Mouse (Mus musculus) hindbrain, embryonic 16.5 days (tissue): ENCODE data around the gene St3gal4. TPM values are rescaled to one million over a fixed set of nuclear protein-coding genes. Genes with fewer than 3 reads are reported as not detected.

Source experiments
- ATAC-seq: fragments of 200-750 bp; cut with Nextera tagmentation; 2 replicates; pipeline ENCODE4 v1.8.0; 2017; ENCODE audit warnings: moderate TSS enrichment, moderate library complexity
- H3K27ac ChIP-seq: fragments of 300-500 bp; sonication (generic); 2 replicates; pipeline ENCODE4 v1.5.1; 2014; ENCODE audit warnings: low read depth, mild to moderate bottlenecking, control low read depth, low read length, moderate library complexity
- H3K27me3 ChIP-seq: fragments of 300-500 bp; sonication (generic); replicated peaks from 2 replicates; pipeline ENCODE4 v1.6.1; 2014; ENCODE audit warnings: low read length; ENCODE audit not compliant: control insufficient read depth, insufficient read depth
- H3K36me3 ChIP-seq: fragments of 300-500 bp; sonication (generic); 2 replicates; pipeline ENCODE4 v1.6.1; 2014; ENCODE audit warnings: mild to moderate bottlenecking, low read length, moderate library complexity, mixed read lengths; ENCODE audit not compliant: control insufficient read depth, insufficient read depth
- H3K4me1 ChIP-seq: fragments of 300-500 bp; sonication (generic); 2 replicates; pipeline ENCODE4 v1.6.1; 2014; ENCODE audit warnings: low read depth, low read length; ENCODE audit not compliant: control insufficient read depth, insufficient read depth
- H3K4me2 ChIP-seq: fragments of 300-500 bp; sonication (generic); 2 replicates; pipeline ENCODE4 v1.6.1; 2014; ENCODE audit warnings: mild to moderate bottlenecking, low read length, control low read depth, moderate library complexity
- H3K4me3 ChIP-seq: fragments of 300-500 bp; sonication (generic); 2 replicates; pipeline ENCODE4 v1.5.1; 2014; ENCODE audit warnings: mild to moderate bottlenecking, low read length, control low read depth, moderate library complexity
- H3K9ac ChIP-seq: fragments of 300-500 bp; sonication (generic); 2 replicates; pipeline ENCODE4 v1.6.1; 2014; ENCODE audit warnings: low read depth, mild to moderate bottlenecking, control low read depth, low read length, moderate library complexity
- H3K9me3 ChIP-seq: fragments of 300-500 bp; sonication (generic); 2 replicates; pipeline ENCODE4 v1.6.1; 2014; ENCODE audit warnings: mild to moderate bottlenecking, low read length, moderate library complexity; ENCODE audit not compliant: control insufficient read depth
- WGBS: fragments of 180-500 bp; shearing (Covaris S2); extraction: QIAGEN DNeasy Blood & Tissue Kit; methylation state at CpG from one replicate; pipeline ENCODE4 v1.1.7; 2014; 5-methylcytosine and 5-hydroxymethylcytosine counted together
- polyA plus RNA-seq: library from polyadenylated mRNA; unstranded; fragments of >200 nt; fragmentation: Nextera tagmentation; extraction: Ambion mirVana; gene quantifications from 2 replicates; pipeline ENCODE4 v1.2.1, GENCODE M21; 2015

St3gal4 gene
- polyA plus RNA-seq, 1 experiment from 2014 or later, result 16.1 TPM

DNA sequence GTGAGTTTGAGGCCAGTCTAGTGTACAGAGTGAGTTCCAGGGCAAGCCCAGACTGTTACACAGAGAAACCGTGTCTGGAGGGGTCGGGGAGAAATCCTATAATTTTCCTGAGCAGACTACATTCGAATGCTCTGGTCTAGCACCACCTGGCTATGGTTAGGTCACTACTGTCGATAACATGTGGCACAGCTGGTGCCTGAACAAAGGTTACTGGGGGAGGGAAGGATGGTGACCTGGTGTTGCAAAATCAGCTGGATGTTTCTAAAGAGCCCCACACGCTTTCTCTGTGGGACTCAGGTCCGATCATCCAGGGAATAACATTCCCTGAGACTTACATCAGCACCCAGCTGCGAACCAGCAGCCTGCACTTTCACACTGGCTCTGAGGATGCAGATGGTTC lies 19.0 kb upstream of the St3gal4 start:
- Histone ChIP-seq H3K9ac (no peak overlapping the region), H3K4me2 (no peak overlapping the region), H3K4me3 (no peak overlapping the region), H3K27me3 (no peaks in the 10 kb centered on the region), H3K9me3 (no peaks in the 10 kb centered on the region), H3K27ac (no peak overlapping the region), H3K4me1 (no peaks in the 10 kb centered on the region), H3K36me3 (no peaks in the 10 kb centered on the region)
- no peak for ATAC-seq
- WGBS, result 83% methylated on average over 7 of the region's 7 CpGs

DNA sequence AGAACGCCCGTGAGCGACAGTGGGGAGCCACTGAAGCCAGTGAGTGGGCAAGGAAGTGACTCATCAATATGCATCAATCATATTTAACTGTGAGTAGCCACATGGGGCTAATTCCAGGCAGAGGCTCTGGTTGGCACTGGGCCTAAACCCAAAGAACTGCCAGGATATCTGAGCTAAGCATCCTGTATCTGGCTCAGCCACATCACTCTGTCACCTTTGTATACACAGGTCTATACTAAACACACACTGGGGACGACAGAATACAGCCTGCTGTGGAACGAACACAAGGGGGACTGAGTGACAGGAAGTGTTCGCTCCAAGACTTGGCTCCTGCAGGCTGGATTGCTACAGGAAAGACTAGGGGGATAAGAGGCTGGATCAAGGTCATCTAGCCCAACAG lies 16.5 kb upstream of the St3gal4 start:
- no peak overlapping the region for H3K4me3 ChIP-seq
- no peaks in the 10 kb centered on the region for H3K4me1 ChIP-seq
- H3K27ac ChIP-seq, result no peak overlapping the region
- no peaks in the 10 kb centered on the region for H3K27me3 ChIP-seq
- no peak overlapping the region for H3K9ac ChIP-seq
- WGBS, result 61% methylated on average over 6 of the region's 6 CpGs
- ATAC-seq, result no peak
- H3K36me3 ChIP-seq, result no peaks in the 10 kb centered on the region
- no peak overlapping the region for H3K4me2 ChIP-seq
- no peaks in the 10 kb centered on the region for H3K9me3 ChIP-seq

DNA sequence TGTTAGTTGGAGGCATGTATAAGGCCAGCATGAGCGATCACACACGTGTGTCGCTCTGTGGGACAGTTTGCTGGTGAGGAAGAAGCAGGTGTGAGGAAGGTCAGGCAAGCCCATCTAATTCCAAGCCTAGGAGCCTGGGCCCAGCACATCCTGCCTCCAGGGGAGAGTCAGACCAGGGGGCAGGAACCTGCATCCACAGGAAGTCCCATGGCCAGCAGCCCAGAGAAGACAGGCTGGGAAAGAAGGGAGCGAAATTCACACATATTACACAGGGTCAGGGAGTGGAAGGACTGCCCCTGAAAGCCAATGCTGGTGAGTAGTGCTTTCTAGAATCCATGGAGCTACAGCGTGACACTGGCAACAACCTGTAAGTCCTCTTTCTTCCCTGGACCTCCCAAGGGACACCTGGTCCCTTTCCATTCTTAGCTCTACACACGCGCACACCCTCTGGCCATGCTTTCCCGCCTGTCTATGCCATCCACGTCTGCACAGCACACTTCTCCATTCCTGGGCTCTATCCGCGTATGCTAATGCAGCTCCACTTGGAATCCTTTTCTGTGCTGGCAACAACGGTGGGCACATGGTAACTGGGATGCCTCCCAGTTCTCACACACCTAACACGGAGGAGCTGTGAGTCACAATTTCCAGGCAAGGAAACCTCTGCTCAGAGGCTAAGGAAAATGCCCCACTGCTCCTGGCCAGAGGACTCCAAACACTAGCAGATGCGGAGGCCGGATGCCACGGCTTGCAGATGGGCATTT lies 12.7 kb upstream of the St3gal4 start:
- Histone ChIP-seq H3K4me2 (no peak overlapping the region), H3K4me1 (no peaks in the 10 kb centered on the region), H3K27me3 (no peaks in the 10 kb centered on the region), H3K4me3 (no peak overlapping the region), H3K9me3 (no peaks in the 10 kb centered on the region), H3K36me3 (no peaks in the 10 kb centered on the region), H3K27ac (no peak overlapping the region), H3K9ac (no peak overlapping the region)
- ATAC-seq, result peak; percentile 41
- 88% methylated on average over 16 of the region's 16 CpGs for WGBS

DNA sequence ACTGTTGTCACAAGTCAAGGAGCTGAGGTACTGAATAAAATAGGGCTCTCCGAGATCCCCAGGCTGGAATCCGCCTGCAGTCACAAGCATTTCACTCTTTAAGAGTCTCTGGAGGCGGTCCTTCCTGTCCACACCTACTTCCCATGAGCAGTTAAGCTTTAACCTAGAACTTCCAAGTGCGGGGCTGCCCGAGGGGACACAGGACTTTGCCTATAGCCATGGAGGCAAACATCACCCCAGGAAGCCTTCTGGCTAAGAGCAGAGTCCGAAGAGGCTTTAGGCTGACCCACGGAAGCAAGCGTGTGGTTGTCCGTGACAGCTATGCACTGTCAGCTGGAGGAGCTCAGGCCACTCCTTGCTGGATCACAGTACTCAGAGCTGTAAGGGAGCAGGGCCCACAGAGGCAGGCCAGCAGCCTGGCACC lies 9.9 kb upstream of the St3gal4 start:
- 88% methylated on average over 9 of the region's 9 CpGs for WGBS
- no peak overlapping the region for H3K27ac ChIP-seq
- no peaks in the 10 kb centered on the region for H3K9me3 ChIP-seq
- peaks cover 13% of the 10 kb centered on the region; the same call in 1 of the 2 replicates for H3K36me3 ChIP-seq
- no peak overlapping the region for H3K4me2 ChIP-seq
- H3K4me1 ChIP-seq, result no peaks in the 10 kb centered on the region
- no peak overlapping the region for H3K9ac ChIP-seq
- H3K4me3 ChIP-seq, result no peak overlapping the region
- no peaks in the 10 kb centered on the region for H3K27me3 ChIP-seq
- no peak for ATAC-seq

DNA sequence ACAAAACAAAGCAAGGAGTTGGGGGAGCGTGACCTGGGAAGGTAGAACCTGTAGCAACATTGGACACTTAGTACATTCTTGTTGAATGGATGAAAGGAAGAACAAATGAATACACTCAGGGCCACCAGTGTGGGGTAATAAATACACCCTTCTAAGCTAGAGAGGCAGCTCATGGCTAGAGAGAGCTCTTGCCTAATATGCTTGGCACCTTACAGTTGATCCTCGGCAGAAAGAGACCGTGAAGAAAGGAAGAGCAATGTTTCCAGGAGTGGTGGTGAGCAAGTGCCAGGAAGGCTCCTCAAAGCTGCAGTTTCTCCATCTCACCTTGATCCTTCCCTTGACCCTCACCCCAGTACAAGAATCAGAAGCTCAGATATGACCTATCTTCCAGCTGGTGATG lies 9.5 kb upstream of the St3gal4 start:
- Histone ChIP-seq H3K4me2 (no peak overlapping the region), H3K36me3 (peaks cover 13% of the 10 kb centered on the region; the same call in 1 of the 2 replicates), H3K4me3 (no peak overlapping the region), H3K9ac (no peak overlapping the region), H3K9me3 (no peaks in the 10 kb centered on the region), H3K4me1 (no peaks in the 10 kb centered on the region), H3K27me3 (no peaks in the 10 kb centered on the region), H3K27ac (no peak overlapping the region)
- ATAC-seq, result no peak
- 92% methylated on average over 3 of the region's 3 CpGs for WGBS

DNA sequence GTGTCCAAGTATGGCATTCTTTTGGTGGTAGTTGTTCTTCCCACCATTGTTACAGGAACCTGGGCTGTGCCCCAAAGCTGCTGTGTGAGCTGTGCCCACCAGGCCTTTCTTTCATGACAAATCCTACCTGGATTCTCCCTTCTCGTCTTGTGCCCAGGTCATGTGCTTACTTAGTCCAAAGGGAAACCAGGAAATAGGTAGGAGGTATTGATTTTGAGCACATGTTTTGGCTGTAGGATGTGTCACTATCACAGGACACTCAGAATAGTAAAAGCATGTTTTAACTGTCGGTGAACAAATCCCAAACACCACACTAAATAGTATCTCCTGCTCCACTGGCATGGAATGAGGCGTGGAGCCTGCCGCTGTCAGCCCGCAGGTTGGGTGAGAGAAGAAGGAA lies 8.5 kb upstream of the St3gal4 start:
- Histone ChIP-seq H3K4me1 (no peaks in the 10 kb centered on the region), H3K4me3 (no peak overlapping the region), H3K27ac (no peak overlapping the region), H3K27me3 (no peaks in the 10 kb centered on the region), H3K9me3 (no peaks in the 10 kb centered on the region), H3K36me3 (peaks cover 13% of the 10 kb centered on the region; the same call in 1 of the 2 replicates), H3K4me2 (no peak overlapping the region), H3K9ac (no peak overlapping the region)
- no peak for ATAC-seq
- 96% methylated on average over 5 of the region's 5 CpGs for WGBS

DNA sequence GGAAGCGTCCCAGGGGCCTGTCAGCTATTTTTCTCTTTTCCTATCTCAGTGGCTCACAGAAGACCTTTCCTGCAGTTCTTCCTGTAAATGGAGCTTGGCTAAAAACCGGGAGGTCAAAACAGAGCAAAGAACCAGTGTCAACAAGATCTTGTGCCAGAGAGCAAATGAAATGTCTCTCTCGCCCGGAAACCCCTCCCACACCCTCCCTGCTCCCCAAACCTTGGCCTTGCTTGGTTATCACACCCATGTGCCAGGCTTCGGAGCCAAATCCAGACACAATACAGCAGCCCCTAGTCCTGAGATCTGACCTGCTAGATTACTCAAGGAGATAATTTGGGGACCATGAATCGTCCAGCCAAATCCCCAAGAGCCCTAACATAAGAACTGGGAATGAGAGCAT lies 8.1 kb upstream of the St3gal4 start:
- 79% methylated on average over 6 of the region's 6 CpGs for WGBS
- Histone ChIP-seq H3K36me3 (peaks cover 13% of the 10 kb centered on the region; the same call in 1 of the 2 replicates), H3K27me3 (no peaks in the 10 kb centered on the region), H3K27ac (no peak overlapping the region), H3K9ac (no peak overlapping the region), H3K4me3 (no peak overlapping the region), H3K9me3 (no peaks in the 10 kb centered on the region), H3K4me2 (no peak overlapping the region), H3K4me1 (no peaks in the 10 kb centered on the region)
- no peak for ATAC-seq

DNA sequence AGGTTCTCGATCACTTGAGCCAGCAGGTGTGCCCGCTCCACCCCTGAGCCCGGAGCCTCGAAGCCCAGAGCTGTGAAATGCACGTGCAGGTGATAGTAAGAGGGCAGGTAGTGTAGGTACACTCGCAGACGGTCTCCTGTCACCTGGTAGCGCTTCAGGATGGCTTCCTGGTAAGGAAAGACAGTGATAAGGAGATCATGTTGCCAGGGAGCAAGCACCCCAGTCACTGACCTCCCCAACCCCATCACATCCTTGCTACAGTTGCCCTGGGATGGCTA lies 5.5 kb upstream of the St3gal4 start:
- H3K4me2 ChIP-seq, result no peak overlapping the region
- H3K36me3 ChIP-seq, result peaks cover 13% of the 10 kb centered on the region; the same call in 1 of the 2 replicates
- no peaks in the 10 kb centered on the region for H3K4me1 ChIP-seq
- H3K9ac ChIP-seq, result no peak overlapping the region
- WGBS, result 92% methylated on average over 8 of the region's 8 CpGs
- no peak overlapping the region for H3K27ac ChIP-seq
- no peaks in the 10 kb centered on the region for H3K9me3 ChIP-seq
- no peak for ATAC-seq
- H3K27me3 ChIP-seq, result no peaks in the 10 kb centered on the region
- H3K4me3 ChIP-seq, result no peak overlapping the region

DNA sequence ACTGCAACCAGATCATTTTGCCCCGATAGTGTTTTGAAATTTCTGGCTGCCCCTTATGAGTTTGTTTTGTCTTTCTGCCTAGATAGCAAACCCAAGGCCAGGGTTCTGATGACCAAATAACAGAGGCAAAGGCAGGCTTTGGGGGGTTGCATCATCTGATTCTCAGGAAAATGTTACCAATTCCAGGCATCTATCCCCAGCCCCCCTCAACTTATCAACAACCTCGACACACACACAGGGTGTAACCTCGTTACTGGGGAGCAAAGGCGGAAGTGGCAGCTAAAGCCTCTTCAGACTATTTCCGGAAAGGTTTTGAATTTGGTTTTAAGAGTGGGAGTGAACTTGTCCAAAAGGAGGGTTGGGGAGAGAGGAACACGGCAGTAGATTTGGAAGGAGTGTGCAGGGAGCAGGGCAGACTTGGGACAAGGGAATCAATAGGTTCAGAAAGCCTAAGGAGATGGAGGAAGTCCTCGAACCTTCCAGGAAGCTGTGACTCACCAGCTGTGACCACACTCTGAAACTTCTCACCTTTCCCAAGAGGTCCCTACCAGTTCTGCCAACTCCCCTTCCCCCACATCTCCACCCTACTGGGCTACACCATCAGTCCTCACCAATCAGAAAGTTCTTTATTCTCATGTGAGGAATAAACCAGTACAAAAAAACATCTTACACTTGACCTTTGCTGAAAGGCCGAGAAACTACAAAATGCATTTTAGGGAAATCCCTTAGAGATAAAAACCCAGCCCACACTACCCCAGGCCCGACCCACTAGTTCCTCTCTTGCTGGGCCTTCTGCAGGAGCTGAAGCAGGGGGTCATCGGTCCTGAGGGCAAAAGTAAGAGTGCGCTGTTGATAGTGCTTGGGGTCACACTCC lies 5.0 kb upstream of the St3gal4 start:
- H3K9me3 ChIP-seq, result no peaks in the 10 kb centered on the region
- WGBS, result 92% methylated on average over 11 of the region's 11 CpGs
- no peaks in the 10 kb centered on the region for H3K27me3 ChIP-seq
- H3K36me3 ChIP-seq, result peaks cover 13% of the 10 kb centered on the region; the same call in 1 of the 2 replicates
- no peaks in the 10 kb centered on the region for H3K4me1 ChIP-seq
- no peak overlapping the region for H3K4me2 ChIP-seq
- ATAC-seq, result no peak
- no peak overlapping the region for H3K4me3 ChIP-seq
- no peak overlapping the region for H3K9ac ChIP-seq
- no peak overlapping the region for H3K27ac ChIP-seq
